Mouse (Mus musculus): ENCODE measurements around the gene Evx1.
"Not testable (repeated sequence)": the region's sequence is repeated elsewhere in the genome, so short reads cannot be mapped to it uniquely, and the experiment has no call there.

Evx1 gene

DNA sequence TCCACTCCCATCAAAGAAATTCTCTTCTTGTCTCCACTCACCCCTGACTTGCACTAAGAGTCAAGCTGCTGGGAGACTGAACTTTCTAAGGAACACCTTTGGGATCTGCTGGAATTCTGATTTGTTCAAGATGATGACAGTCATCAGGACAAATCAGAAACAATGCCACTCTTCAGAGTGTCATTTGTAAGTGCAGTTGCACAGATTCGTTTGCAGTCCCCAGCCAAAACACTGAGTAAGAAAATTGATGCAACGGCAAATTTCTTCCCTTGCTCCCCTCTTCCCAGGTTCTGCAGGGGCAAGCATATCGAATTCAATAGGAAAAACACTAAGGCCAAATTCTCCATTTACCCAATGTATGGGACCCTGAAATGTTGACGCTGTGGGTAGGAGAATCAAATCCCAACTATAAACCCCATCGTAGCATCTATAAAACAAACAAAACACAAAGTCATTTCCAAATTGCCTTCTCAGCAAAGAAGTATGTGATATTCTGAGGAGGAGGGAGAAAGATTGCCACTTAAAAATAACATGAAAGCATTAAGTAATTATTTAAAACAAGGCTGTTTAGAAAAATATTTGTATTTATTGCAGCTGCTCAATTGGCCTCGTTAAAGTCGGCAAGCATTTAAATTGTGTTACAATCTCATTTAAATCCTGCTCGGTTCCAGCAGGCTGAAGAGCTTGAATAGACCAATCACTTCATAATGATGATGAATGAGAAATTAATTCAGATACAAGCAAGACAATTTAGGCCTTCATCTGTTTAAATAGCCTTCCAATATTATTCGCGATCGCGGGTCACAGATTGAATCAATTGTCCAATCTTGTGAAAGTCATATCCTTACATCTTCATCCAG is 7.9 kb downstream of the Evx1 start:
- DNase-seq (ENCODE audit: low spot score in 2 of 2): no peak

DNA sequence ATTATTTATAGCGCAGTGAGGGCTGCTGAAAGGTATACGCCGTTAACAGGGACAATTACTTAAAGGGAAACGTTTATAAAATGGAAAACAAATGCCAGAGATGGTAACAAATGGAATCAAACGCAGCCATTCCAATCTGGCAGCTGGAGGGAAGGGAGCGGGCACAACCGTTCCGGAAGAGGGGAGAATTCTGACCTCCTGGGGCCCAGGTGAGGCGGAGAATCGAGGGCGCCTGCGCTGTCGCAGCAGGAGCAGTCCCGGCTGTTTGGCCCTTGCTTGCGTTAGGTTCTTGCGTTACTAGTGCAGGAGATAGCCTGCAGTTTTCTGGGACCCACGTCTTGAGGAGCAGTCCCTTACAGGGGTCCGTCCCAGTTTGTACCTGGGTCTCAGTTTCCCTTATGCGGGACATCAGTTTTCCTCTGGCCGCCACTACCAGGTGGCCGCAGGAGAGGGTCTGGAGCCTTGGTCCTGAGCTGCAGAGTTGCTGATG is 8.6 kb downstream of the Evx1 start:
- DNase-seq (ENCODE audit: low spot score in 2 of 2): no peak

DNA sequence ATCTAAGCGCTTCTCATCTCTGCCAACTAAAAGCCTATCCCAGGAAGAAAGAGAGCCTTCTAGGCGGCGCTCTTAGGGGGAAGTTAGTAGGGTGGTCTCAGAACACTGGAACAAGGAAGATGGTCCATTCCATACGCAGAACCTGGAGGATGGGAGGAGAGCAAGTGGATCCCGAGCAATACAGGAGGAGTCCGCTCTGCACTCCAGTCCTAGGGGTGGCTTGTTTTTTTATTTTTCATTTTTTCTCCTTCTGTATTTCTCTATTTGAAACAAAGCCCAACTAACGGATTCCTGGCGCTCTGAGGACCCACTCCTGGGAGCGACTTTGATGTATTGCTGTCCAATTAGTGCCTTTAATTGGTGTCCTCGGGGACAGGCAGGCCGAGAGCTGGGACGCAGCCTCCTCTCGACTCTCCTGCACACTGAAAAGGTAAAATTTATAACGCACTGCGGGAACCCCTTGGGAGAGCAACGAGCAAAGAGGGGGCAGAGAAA is 9.5 kb downstream of the Evx1 start:
- no peak for DNase-seq (ENCODE audit: low spot score in 2 of 2)

DNA sequence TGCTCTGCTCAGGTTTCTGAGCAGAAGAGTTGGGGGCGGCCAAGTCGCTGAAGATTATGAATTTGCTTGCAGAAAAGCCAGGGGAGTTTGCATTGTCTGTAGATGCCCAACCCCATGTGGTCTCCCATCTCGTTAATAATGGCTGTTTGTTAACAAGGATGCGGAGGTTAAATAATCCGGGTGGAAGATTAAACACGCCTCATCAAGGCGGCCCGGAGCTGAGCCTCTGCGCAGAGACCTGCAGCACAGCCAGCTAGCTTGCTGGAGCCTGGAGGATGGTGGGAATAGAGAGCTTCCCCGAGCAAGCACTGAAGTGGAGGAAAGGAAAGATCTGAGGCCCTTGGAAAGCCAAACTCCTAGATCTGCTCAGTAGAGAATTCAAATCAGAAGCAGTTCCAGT is 10.0 kb downstream of the Evx1 start:
- no peak for DNase-seq (ENCODE audit: low spot score in 2 of 2)

DNA sequence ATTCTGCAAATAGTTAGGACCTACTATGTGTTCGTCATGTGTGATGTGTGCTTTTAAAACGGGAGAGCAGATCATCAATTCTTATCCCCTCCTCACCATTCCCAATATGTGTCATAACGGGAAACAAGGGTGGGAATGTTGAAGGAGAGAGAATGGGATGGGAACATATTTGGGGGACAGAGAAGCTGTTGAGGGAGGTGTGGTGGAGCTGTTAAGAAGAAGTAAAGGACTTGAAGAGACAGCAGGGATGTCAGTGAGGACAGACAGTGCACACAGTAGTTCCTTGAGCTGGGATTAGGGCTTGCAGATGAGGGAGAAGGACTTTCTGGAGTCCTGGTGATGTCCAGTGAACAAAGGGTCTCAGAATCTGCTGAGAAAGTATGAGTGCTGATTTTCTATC is 10.8 kb downstream of the Evx1 start:
- DNase-seq (ENCODE audit: low spot score in 2 of 2): no peak

DNA sequence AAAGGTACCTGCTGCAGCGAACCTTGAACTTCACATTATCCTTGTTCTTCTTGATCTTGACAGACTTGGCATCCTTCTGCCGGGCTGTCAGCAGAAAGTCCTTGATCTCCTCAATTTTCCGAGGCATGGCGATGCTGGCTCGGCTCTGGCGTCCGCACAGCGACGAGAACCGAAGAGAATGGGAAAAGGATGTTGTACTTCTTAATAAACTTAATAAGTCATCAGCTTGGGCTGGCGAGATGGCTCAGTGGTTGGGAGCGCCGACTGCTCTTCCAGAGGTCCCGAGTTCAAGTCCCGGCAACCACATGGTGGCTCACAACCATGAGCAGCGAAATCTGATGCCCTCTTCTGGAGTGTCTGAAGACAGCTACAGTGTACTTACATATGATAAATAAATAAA is 33.5 kb downstream of the Evx1 start:
- DNase-seq (ENCODE audit: low spot score in 2 of 2): not testable (repeated sequence)

DNA sequence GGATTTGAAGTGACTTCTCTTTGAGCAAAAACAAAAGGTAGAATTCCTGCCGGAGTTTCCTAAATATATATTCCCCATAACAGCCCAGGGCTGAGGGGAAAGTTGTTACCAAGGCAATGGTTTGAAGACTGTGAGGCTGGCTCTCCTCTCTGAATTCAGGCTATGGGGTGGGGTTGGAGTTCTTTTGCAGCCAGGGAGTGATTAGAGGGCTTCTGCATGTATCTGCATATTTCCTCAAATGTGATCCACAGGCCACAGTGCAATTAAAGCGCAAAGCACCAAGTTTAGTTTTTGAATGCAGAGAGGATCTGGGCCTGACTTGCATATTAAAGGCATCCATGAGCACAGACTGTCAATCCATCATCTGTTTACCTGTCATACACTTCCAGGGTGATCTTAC is 52.7 kb downstream of the Evx1 start:
- DNase-seq (ENCODE audit: low spot score in 2 of 2): no peak

DNA sequence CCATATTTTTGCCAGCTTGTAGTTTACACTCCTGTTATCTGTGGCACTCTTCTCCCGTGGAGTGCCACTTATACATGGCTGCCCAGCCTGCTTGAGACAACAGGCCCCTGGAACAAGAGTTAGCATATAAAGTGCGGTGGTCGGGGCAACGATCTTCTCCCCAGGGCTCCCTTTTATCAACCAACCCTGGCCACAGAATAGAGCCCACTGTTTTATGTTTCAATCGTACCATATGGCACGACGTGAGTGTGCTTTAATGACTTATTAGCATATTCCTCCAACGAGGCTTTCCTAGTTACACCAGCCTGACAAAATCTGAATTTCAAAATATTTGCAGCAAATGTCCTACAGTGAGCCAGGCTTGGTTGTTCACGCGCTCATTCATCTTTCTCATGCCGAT is 53.2 kb downstream of the Evx1 start:
- no peak for DNase-seq (ENCODE audit: low spot score in 2 of 2)

DNA sequence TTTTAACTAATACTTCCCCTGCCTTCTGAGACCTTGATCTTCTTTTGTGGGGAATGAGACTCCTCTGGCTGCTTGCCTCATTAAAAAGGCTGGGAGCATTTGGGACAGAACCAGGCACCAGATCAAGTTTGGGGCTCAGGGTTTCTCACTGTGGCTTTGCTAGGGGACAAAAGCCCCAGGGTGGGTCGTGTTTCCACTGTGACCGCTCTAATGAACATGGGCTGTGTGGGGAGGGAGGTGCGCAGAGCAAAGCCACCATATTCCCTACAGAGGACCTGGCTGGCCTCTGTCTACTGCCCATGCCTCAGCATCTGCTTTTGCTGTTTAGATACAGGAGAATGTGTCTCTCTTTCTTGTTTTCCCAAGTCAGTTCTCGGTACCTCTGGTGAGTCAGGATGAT is 53.8 kb downstream of the Evx1 start:
- no peak for DNase-seq (ENCODE audit: low spot score in 2 of 2)

Measured in spleen, postnatal 4 days (tissue).